Mouse (Mus musculus) MEL (cell line): ENCODE data around the gene Pqlc2. TPM values are rescaled to one million over a fixed set of nuclear protein-coding genes. Genes with fewer than 3 reads are reported as not detected.

Experiments used
- DNase-seq: peaks from one replicate; pipeline ENCODE4 v3.0.0; 2011; ENCODE audit warnings: low read depth, low spot score
- H3K27ac ChIP-seq: 2 replicates; pipeline ENCODE4 v1.5.1; 2012; ENCODE audit warnings: low read depth, mild to moderate bottlenecking, control low read depth, low read length, moderate library complexity; ENCODE audit not compliant: control insufficient read depth
- H3K27me3 ChIP-seq, 2 experiments: fragments of 150-350 bp in 1 of 2; sonication (generic) in 1 of 2; 2 replicates each; pipeline ENCODE4 v1.6.1; 2012; ENCODE audit warnings: low read length in 2 of 2, mild to moderate bottlenecking in 2 of 2, improper control_type of control experiment in 1 of 2, moderate library complexity in 1 of 2; ENCODE audit not compliant: insufficient read depth in 2 of 2, control insufficient read depth in 1 of 2
- H3K36me3 ChIP-seq, 2 experiments: 2 replicates each; pipeline ENCODE4 v1.6.1; 2012 to 2014; ENCODE audit warnings: low read length in 2 of 2, improper control_type of control experiment in 1 of 2, inconsistent platforms in 1 of 2, mild to moderate bottlenecking in 1 of 2; ENCODE audit not compliant: insufficient read depth in 2 of 2, control insufficient read depth in 1 of 2
- H3K4me1 ChIP-seq, 2 experiments: fragments of 150-350 bp in 1 of 2; sonication (generic) in 1 of 2; 2 replicates each; pipeline ENCODE4 v1.6.1; 2012; ENCODE audit warnings: low read length in 2 of 2, improper control_type of control experiment in 1 of 2, mild to moderate bottlenecking in 1 of 2; ENCODE audit not compliant: insufficient read depth in 2 of 2, control insufficient read depth in 1 of 2
- H3K4me3 ChIP-seq, 2 experiments: fragments of 150-350 bp in 1 of 2; sonication (generic) in 1 of 2; 2 replicates each; pipeline ENCODE4 v1.5.1; 2012; ENCODE audit warnings: low read depth in 2 of 2, low read length in 2 of 2, mild to moderate bottlenecking in 2 of 2, moderate library complexity in 2 of 2, control low read depth in 1 of 2, improper control_type of control experiment in 1 of 2; ENCODE audit not compliant: control insufficient read depth in 1 of 2, insufficient read depth in 1 of 2
- H3K79me2 ChIP-seq: 2 replicates; pipeline ENCODE4 v1.6.1; 2012; ENCODE audit warnings: mild to moderate bottlenecking, low read length, moderate library complexity; ENCODE audit not compliant: control insufficient read depth, poor library complexity, insufficient read depth
- H3K9ac ChIP-seq: 2 replicates; pipeline ENCODE4 v1.6.1; 2012; ENCODE audit warnings: low read depth, mild to moderate bottlenecking, control low read depth, low read length, moderate library complexity; ENCODE audit not compliant: control insufficient read depth, poor library complexity, severe bottlenecking
- H3K9me3 ChIP-seq: fragments of 150-350 bp; sonication (generic); replicated peaks from 2 replicates; pipeline ENCODE4 v1.6.1; 2012; ENCODE audit warnings: mild to moderate bottlenecking, low read length, improper control_type of control experiment, moderate library complexity; ENCODE audit not compliant: insufficient read depth
- BHLHE40 ChIP-seq: IDR thresholded peaks from 2 replicates; pipeline ENCODE4 v1.6.1; 2012; ENCODE audit warnings: low read depth, mild to moderate bottlenecking, inconsistent platforms, low read length, improper control_type of control experiment, borderline replicate concordance
- CHD2 ChIP-seq: IDR thresholded peaks from 2 replicates; pipeline ENCODE4 v1.6.1; 2011; ENCODE audit warnings: low read length, improper control_type of control experiment
- CTCF ChIP-seq, 3 experiments: IDR thresholded peaks in 2 of 3; conservative IDR thresholded peaks in 1 of 3; 2 replicates each; pipeline ENCODE4 v1.5.1; 2011 to 2012; ENCODE audit warnings: low read length in 3 of 3, low read depth in 2 of 3, mild to moderate bottlenecking in 2 of 3, improper control_type of control experiment in 1 of 3, inconsistent platforms in 1 of 3, mixed read lengths in 1 of 3, moderate library complexity in 1 of 3; ENCODE audit not compliant: control insufficient read depth in 1 of 3, insufficient read depth in 1 of 3, poor library complexity in 1 of 3, severe bottlenecking in 1 of 3
- E2F4 ChIP-seq: IDR thresholded peaks from 2 replicates; pipeline ENCODE4 v1.6.1; 2011; ENCODE audit warnings: low read depth, low read length, improper control_type of control experiment, borderline replicate concordance
- ELF1 ChIP-seq: IDR thresholded peaks from 2 replicates; pipeline ENCODE4 v1.6.1; 2014; ENCODE audit warnings: low read depth, mild to moderate bottlenecking, inconsistent platforms, low read length, improper control_type of control experiment, moderate library complexity
- EP300 ChIP-seq, 2 experiments: IDR thresholded peaks; 2 replicates each; pipeline ENCODE4 v1.6.1; 2011; ENCODE audit warnings: improper control_type of control experiment in 2 of 2, low read length in 2 of 2, low read depth in 1 of 2, mild to moderate bottlenecking in 1 of 2
- HCFC1 ChIP-seq: IDR thresholded peaks from 2 replicates; pipeline ENCODE4 v1.6.1; 2012; ENCODE audit warnings: low read depth, mild to moderate bottlenecking, inconsistent platforms, low read length, improper control_type of control experiment, moderate library complexity
- JUND ChIP-seq: IDR thresholded peaks from 2 replicates; pipeline ENCODE4 v1.6.1; 2011; ENCODE audit warnings: low read depth, mild to moderate bottlenecking, improper control_type of control experiment, low read length
- KAT2A ChIP-seq: conservative IDR thresholded peaks from 2 replicates; pipeline ENCODE4 v1.6.1; 2012; ENCODE audit warnings: low read depth, low read length, improper control_type of control experiment, inconsistent platforms
- MAFK ChIP-seq: IDR thresholded peaks from 2 replicates; pipeline ENCODE4 v1.6.1; 2011; ENCODE audit warnings: low read depth, mild to moderate bottlenecking, low read length, improper control_type of control experiment, borderline replicate concordance
- MAX ChIP-seq: IDR thresholded peaks from 2 replicates; pipeline ENCODE4 v1.6.1; 2011; ENCODE audit warnings: low read length, improper control_type of control experiment
- MAZ ChIP-seq: IDR thresholded peaks from 2 replicates; pipeline ENCODE4 v1.6.1; 2012; ENCODE audit warnings: low read depth, mild to moderate bottlenecking, inconsistent platforms, low read length, improper control_type of control experiment
- MEF2A ChIP-seq: IDR thresholded peaks from 2 replicates; pipeline ENCODE4 v1.6.1; 2014; ENCODE audit warnings: low read depth, mild to moderate bottlenecking, inconsistent platforms, low read length, improper control_type of control experiment; ENCODE audit not compliant: poor library complexity, insufficient replicate concordance, severe bottlenecking; ENCODE audit errors: extremely low read depth
- MXI1 ChIP-seq: IDR thresholded peaks from 2 replicates; pipeline ENCODE4 v1.6.1; 2011; ENCODE audit warnings: mild to moderate bottlenecking, low read depth, low read length, improper control_type of control experiment
- MYB ChIP-seq: IDR thresholded peaks from 2 replicates; pipeline ENCODE4 v1.6.1; 2011; ENCODE audit warnings: mild to moderate bottlenecking, low read depth, low read length, improper control_type of control experiment
- MYC ChIP-seq: IDR thresholded peaks from 2 replicates; pipeline ENCODE4 v1.6.1; 2011; ENCODE audit warnings: low read depth, mild to moderate bottlenecking, low read length, improper control_type of control experiment, moderate library complexity
- POLR2AphosphoS2 ChIP-seq: IDR thresholded peaks from 2 replicates; pipeline ENCODE4 v1.6.1; 2011; ENCODE audit warnings: low read length, improper control_type of control experiment
- POLR2AphosphoS5 ChIP-seq: IDR thresholded peaks from 2 replicates; pipeline ENCODE4 v1.6.1; 2012; ENCODE audit warnings: low read depth, borderline replicate concordance, mild to moderate bottlenecking, inconsistent platforms, low read length, moderate library complexity, mixed read lengths
- RCOR1 ChIP-seq: IDR thresholded peaks from 2 replicates; pipeline ENCODE4 v1.6.1; 2012; ENCODE audit warnings: low read depth, mild to moderate bottlenecking, inconsistent platforms, low read length, improper control_type of control experiment
- SMC3 ChIP-seq: IDR thresholded peaks from 2 replicates; pipeline ENCODE4 v1.6.1; 2011; ENCODE audit warnings: low read depth, low read length, improper control_type of control experiment
- TBP ChIP-seq: IDR thresholded peaks from 2 replicates; pipeline ENCODE4 v1.8.0; 2011; ENCODE audit warnings: low read depth, low read length, improper control_type of control experiment
- ZKSCAN1 ChIP-seq: IDR thresholded peaks from 2 replicates; pipeline ENCODE4 v1.6.1; 2012; ENCODE audit warnings: low read depth, mild to moderate bottlenecking, inconsistent platforms, low read length, improper control_type of control experiment, moderate library complexity
- ZMIZ1 ChIP-seq: IDR thresholded peaks from 2 replicates; pipeline ENCODE4 v1.6.1; 2012; ENCODE audit warnings: low read depth, mild to moderate bottlenecking, inconsistent platforms, low read length, improper control_type of control experiment, moderate library complexity
- ZNF384 ChIP-seq: IDR thresholded peaks from 2 replicates; pipeline ENCODE4 v1.6.1; 2012; ENCODE audit warnings: low read depth, mild to moderate bottlenecking, inconsistent platforms, low read length, improper control_type of control experiment
- polyA plus RNA-seq, 2 experiments: library from polyadenylated mRNA; stranded (reverse) in 1 of 2; unstranded in 1 of 2; fragments of >175 nt in 1 of 2; fragments of >200 nt in 1 of 2; gene quantifications; 2 replicates each; pipeline versions ENCODE4 v1.2.1 to v1.2.4; 2012; ENCODE audit warnings: low replicate concordance in 2 of 2, low read depth in 1 of 2; ENCODE audit not compliant: insufficient read length in 2 of 2, insufficient read depth in 1 of 2, missing spikeins in 1 of 2
- total RNA-seq: library from RNA; depleted of rRNA; stranded (reverse); fragments of 300-350 nt; gene quantifications from 2 replicates; pipeline ENCODE4 v1.2.3, GENCODE M21; 2012

The Pqlc2 gene
- total and polyA plus RNA-seq, 3 experiments = 5.2 to 12.0 TPM; not detected in 1

DNA sequence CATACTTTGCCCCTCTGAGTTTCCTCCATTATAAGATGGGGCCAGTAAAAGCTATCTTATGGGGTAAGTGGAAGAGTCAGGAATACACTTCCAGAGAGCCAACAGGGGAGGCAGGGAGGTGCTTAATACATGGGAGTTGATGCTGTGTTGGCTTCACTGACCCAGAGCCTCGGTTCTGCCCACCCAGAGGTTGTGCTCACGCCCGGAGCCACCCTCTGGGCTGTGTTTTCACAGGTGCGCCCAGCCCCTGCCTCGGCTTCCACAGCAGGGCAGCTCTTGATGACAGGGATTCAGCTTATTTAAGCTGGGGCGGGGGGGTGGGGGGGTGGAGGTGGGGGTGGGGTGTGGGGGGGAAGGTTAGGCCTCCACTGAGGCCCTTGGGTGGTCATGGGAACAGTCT is 65.7 kb downstream of the Pqlc2 start:
- Histone ChIP-seq H3K36me3 (peaks cover 7 to 13% of the 10 kb centered on the region in 2 experiments), H3K27ac (no peak overlapping the region), H3K4me1 (peaks cover 0 to 6% of the 10 kb centered on the region in 2 experiments; a peak in 3 of 4 replicates), H3K79me2 (no peaks in the 10 kb centered on the region), H3K9me3 (no peaks in the 10 kb centered on the region), H3K9ac (no peak overlapping the region), H3K27me3 (no peaks in the 10 kb centered on the region), H3K4me3 (no peak overlapping the region)
- TF ChIP-seq KAT2A (no peak), CTCF (IDR thresholded peaks at IDR 0.05 in 2 of 3, conservative IDR thresholded peaks at IDR 0.05 in 1 of 3; ENCODE audit: control insufficient read depth in 1 of 3, insufficient read depth in 1 of 3, low read depth in 2 of 3, low read length in 3 of 3, poor library complexity in 1 of 3, severe bottlenecking in 1 of 3) (no peak), E2F4 (no peak), JUND (no peak), MEF2A (no peak), POLR2AphosphoS5 (no peak), ZNF384 (no peak), MYB (no peak), MAFK (no peak), POLR2AphosphoS2 (no peak), RCOR1 (no peak), MAZ (no peak), MYC (no peak), EP300 (IDR thresholded peaks at IDR 0.05; ENCODE audit: low read depth in 1 of 2, low read length in 2 of 2) (no peak), BHLHE40 (no peak), ZKSCAN1 (no peak), MAX (no peak), HCFC1 (no peak), ZMIZ1 (no peak)
- no peak for DNase-seq

DNA sequence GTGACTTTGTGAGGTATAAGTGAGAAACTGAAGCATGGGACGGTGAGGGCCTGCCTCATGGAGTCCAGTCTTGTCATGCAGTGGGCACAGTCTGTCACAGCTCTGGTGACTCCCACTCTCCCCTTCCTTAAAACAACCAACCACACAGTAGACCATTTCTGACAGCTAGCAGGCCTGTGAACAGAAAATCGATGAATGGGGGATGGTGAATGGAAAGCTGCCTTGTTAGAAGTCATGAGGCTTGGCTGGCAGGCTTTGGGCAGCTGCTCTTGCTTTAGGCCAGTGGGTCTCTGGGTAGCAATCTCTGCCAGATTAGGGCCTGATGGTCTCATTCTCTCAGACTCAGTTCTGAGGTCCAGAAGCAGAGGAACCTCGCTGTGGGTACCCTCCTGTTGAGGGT is 66.3 kb downstream of the Pqlc2 start:
- DNase-seq = no peak
- TF ChIP-seq ELF1 (no peak), MAX (no peak), KAT2A (no peak), ZNF384 (no peak), SMC3 (no peak), MXI1 (no peak), CHD2 (no peak), TBP (no peak)
- Histone ChIP-seq H3K27ac (no peak overlapping the region), H3K36me3 (peaks cover 3 to 18% of the 10 kb centered on the region in 2 experiments; a peak in 3 of 4 replicates), H3K4me1 (peaks cover 0 to under 1% of the 10 kb centered on the region in 2 experiments; a peak in 1 of 4 replicates), H3K4me3 (no peak overlapping the region), H3K79me2 (no peaks in the 10 kb centered on the region), H3K9me3 (no peaks in the 10 kb centered on the region), H3K9ac (no peak overlapping the region), H3K27me3 (no peaks in the 10 kb centered on the region)
